Mouse (Mus musculus) c-Kit-negative CD71-positive TER-119-positive erythroid progenitor cells, embryonic 14.5 days (primary cell): ENCODE data around the gene Cdc42ep4.

Source experiments
- DNase-seq: peaks from one replicate; pipeline ENCODE4 v3.0.0-alpha.2; 2013; ENCODE audit warnings: low read depth, low spot score

Gene Cdc42ep4

GRCm38 (mm10) chr11:113777878-113778464 is 26.3 kb upstream of the Cdc42ep4 start:
- DNase-seq, result no peak

GRCm38 (mm10) chr11:113776851-113777511 is 25.3 kb upstream of the Cdc42ep4 start:
- DNase-seq, result no peak

- no peak for DNase-seq
Observed at GRCm38 (mm10) chr11:113774773-113775172, 23.1 kb upstream of the Cdc42ep4 start.

GRCm38 (mm10) chr11:113773191-113773590 is 21.5 kb upstream of the Cdc42ep4 start:
- DNase-seq, result no peak

GRCm38 (mm10) chr11:113771187-113771586 is 19.5 kb upstream of the Cdc42ep4 start:
- DNase-seq, result no peak

GRCm38 (mm10) chr11:113768356-113768755 is 16.7 kb upstream of the Cdc42ep4 start:
- no peak for DNase-seq

DNA sequence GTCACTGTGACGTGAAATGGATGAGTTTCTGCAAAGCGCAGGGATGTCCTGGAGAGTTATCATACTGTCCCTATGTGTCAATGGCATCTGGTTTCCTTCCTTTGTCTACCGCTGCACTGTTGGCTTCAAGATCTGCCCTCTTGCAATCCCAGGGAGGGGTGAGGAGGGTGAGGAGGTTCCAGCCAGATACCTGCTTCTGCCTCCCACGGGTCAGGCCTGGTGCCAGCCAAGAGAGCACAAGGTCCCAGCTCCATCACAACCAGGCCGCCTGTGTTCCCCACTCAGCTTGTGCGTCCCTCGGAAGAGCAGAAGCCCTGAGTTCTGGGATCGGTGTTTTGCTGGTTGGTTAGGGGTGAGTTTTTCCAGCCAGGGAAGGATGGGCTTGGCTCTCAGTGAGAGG is 15.6 kb upstream of the Cdc42ep4 start:
- no peak for DNase-seq

DNA sequence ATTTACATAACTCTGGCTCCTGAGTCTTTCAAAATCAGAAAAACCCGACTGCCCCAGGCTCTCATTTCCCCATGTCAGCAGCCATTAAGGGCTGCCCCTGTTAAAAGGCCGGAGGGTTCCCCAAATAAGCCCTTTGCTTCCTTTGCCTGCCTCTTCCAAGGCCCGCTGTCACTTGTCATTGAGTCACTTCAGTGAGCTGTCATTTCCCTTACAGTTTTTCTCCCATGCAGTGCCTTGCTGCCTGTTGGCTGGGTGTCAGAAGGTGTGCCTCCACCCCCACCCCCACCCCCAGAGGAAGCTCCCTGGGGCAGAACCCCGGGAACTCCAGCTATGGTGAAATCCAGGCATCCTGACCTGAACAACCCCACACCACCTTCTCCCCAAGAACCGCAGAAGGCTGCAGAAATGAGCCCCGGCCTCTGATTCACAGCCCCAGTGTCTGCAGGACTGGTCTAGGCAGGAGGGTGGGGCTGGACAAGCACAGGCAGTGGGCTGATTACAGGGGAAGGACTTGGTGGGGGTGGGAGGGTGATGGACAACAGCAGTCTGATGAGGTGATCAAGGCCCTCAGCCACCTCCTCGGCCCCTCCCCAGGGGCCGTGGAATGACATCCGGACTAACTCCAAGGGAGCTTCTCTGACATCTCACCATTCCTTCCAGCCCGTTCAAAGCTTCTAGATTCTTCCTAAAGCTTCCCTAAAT is 14.8 kb upstream of the Cdc42ep4 start:
- DNase-seq, result no peak

- DNase-seq, result no peak
Observed at GRCm38 (mm10) chr11:113764132-113764849, 12.6 kb upstream of the Cdc42ep4 start.

GRCm38 (mm10) chr11:113763449-113763848 is 11.8 kb upstream of the Cdc42ep4 start:
- DNase-seq, result no peak

DNA sequence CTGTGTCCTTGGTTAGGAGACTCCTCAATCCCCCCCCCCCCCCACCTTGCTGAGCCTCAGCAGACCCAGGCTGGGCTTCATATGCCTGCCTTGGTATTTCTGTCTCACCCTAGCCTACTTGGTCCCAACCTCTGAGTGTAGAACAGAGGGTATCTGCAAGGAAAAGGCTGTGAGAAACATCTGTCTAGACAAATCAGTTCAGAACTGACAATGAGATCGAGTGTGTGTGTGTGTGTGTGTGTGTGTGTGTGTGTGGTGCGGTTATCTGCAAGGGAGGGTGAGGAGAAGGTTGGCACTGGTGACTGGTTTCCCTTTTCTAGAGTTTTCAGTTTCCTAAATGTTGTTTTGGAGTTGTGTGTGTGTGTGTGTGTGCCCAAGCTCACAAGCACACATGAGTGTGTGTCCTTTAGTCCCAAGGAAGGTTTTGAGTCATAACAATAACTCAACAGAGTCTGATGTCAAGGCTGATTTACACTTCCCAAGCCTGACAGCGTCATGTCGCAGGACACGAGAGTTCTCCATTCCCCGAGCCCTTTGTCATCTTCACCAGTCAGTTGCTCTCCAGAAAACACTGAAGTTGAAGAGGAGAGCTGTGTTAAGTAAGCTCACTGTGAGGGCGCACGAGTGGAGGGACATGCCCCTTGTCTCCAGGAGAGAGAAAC is 10.6 kb upstream of the Cdc42ep4 start:
- no peak for DNase-seq

DNA sequence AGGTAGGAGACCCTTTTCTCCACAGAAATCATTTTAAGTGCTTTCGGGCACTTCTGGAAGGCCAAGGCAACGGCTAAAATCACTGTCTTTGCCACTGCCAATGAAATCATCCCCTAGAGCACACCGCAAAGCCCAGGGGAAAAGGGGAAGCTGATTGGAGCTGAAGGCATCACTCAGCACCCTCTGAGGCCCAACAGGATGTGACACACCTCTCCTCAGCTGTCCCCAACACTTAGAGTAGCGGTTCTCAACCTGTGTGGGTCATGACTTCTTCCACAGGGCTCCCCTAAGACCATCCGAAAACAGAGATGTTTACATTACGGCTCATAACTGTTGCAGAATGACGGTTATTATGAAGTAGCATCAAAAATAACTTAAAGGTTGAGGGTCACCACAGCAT is 10.0 kb upstream of the Cdc42ep4 start:
- DNase-seq, result no peak

GRCm38 (mm10) chr11:113760476-113760875 is 8.8 kb upstream of the Cdc42ep4 start:
- DNase-seq, result no peak

GRCm38 (mm10) chr11:113758851-113759250 is 7.2 kb upstream of the Cdc42ep4 start:
- DNase-seq, result no peak

GRCm38 (mm10) chr11:113756578-113756977 is 4.9 kb upstream of the Cdc42ep4 start:
- no peak for DNase-seq

GRCm38 (mm10) chr11:113755878-113756277 is 4.2 kb upstream of the Cdc42ep4 start:
- no peak for DNase-seq

DNA sequence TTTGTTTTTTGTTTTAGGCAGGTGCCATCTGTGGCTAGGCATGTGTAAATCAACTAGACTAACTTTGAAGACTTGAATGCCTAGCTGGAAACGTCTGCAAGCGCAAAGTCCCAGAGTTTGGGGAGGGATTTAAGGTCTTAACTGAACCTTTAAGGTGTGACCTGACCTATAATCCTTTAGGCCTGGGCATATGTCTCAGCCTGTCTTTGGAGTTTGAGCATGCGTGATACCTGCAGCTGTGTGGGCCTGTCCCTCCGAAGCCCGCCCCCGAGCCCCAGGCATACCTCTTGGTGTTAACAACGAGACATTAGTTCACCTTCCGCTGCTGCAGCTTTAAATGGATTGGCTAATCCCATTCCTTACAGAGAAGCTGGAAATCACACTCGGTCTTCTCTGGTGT is 3.2 kb upstream of the Cdc42ep4 start:
- no peak for DNase-seq

- no peak for DNase-seq
Observed at GRCm38 (mm10) chr11:113752685-113753430, 1.2 kb upstream of the Cdc42ep4 start.

GRCm38 (mm10) chr11:113752158-113752661 is 529 bp upstream of the Cdc42ep4 start:
- no peak for DNase-seq

DNA sequence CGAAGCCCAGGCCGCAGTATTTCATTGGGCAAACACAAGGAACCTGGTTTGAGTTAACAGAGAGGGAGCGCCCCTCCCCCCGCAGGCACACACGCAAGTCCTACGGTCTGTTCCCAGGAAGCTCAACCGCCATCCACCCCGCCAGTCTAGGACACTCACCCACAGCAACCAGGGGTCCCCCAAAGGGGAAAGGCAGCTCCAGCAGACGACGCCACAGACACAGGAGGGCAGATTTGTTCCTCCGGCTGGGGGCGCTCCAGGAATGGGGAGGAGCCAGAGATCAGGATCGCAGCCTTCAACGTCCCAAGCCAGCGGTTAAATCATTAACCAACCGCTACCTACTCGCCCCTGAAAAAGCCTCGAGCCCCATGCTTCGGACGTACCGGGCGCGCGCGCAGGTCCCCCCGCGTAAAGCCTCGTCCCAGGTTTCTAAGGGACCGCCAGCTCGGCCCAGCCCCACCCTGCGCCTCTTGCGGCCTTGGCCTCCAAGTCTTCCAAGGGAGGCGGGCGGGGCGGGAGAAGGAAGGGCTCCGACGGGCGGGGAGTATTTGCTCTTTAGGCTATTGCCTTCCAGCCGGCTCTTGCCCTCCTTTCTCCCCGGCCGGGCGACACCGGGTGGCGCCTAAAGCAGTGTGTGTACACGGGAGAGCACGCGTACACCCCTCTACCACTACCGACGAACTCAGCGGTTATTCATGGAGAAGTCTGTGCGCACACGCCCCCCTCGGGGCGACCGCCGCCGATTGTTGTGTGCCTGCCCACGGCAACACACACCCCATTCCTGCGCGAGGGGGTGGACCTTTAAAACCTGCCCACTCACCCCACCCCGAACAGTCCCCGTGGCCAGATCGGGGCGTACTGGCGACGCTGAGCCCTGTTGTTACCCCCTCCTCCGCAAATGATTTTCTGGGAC is 854 bp downstream of the Cdc42ep4 start:
- peak; percentile 70 for DNase-seq
